Mouse (Mus musculus) layer of hippocampus, postnatal 10 days (tissue): ENCODE data around the gene Coq2. TPM values are rescaled to one million over a fixed set of nuclear protein-coding genes. Genes with fewer than 3 reads are reported as not detected.

Source experiments
- DNase-seq, 2 experiments: peaks; one replicate each; pipeline ENCODE4 v3.0.0; 2021; ENCODE audit warnings: low spot score in 2 of 2
- total RNA-seq, 2 experiments: library from RNA; stranded (reverse); gene quantifications; 2 replicates each; pipeline ENCODE4 v1.2.3; 2021

Gene Coq2
- total RNA-seq, 2 experiments from 2014 or later, result 56.9 to 60.7 TPM

DNA sequence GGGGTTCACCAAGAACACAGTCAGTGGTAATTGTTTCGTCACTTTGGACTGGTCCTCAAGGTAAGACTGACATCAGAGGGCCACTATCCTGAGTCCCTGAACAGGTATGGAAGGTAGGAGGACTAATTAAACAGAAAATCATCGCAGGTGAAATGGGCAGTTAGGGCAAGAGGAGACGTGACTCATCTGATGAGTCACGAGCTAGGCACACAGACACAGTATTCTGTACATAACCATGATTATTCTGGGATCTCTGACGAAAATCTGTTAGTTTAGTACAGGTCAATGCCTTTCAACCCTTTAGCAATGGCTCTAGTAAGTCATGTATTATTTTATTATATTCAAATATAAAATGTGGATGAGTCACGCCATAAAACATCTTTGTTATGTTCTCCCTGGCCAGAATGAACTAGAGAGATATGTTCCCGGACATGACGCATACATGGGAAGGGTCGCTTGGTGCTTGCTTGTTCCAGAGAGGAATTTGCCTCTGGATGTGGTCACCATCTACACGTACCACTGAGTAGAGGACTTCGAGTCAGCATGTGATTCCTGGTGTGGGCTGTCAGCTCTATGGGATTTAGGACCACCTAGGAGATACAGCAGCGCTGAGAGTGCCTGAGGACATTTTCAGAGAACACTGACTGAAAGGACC lies 52.3 kb downstream of the Coq2 start:
- DNase-seq, result no peak

DNA sequence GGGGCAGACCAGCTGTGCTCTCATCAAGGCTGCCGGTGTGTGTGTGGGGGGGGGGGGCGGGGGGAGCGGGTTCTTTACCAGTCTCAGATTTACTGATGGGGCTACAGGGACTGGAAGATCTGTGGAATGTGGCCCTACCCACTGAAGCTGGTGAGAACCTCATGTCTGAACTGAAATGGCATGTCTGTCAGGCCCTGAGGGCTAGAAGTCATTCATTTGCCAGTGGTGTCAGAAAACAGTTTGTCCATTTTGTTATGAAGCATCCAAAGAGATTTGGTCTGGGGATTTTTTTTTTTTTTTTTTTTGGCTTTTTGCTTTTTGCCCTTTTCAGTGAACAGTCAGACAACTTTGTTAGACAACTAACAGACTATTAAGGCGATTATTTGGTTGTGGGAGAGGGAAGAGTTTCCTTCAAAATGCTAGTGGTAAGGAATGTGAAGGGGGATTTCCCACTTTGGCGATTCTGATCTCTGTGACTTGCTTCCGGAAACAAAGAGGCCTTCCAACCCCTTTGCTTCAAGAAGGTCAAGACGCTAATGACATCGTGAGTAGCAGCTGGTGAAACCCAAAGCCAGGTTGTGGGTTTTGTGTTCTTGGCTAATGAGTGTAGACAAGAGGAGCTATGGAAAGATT lies 52.9 kb downstream of the Coq2 start:
- no peak for DNase-seq

- DNase-seq, result no peak
These were observed 54.0 kb downstream of the Coq2 start for GRCm38 (mm10) chr5:100620952-100621351.

- DNase-seq, result no peak
These were observed 55.2 kb downstream of the Coq2 start for GRCm38 (mm10) chr5:100619586-100620275.

GRCm38 (mm10) chr5:100613896-100614768 lies 60.8 kb downstream of the Coq2 start:
- DNase-seq, result no peak

GRCm38 (mm10) chr5:100607868-100608267 lies 67.1 kb downstream of the Coq2 start:
- no peak for DNase-seq

DNA sequence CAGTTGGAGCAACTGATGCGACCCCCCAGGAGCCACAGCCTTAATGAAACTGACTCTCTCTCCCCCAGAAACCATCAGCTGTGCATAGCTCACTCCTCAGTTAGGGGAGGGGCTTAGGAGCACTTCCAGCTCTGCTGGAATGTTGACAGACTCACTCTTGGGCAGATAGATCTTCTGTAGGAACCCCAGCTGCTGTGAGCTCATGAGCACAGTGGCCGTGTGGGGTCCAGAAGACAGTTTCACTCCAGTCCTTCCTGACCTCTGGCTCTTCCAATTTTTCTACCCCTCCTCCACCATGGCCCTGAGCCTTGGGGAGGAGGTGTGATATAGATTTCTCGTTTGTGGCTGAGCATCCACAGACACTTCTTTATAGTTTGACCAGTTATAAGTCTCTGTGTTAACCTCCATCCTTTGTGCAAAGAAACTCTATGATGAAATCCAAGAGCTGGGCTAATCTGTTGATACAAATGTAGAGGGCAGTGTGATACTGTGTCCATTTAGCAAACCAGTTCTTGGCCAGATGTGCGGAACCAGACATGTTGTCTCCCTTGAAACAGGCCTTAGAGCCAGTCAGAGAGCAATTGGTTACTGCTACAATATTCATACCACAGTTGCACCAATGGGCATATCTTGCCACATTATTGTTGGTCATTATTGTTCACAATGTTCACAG lies 67.7 kb downstream of the Coq2 start:
- no peak for DNase-seq

DNA sequence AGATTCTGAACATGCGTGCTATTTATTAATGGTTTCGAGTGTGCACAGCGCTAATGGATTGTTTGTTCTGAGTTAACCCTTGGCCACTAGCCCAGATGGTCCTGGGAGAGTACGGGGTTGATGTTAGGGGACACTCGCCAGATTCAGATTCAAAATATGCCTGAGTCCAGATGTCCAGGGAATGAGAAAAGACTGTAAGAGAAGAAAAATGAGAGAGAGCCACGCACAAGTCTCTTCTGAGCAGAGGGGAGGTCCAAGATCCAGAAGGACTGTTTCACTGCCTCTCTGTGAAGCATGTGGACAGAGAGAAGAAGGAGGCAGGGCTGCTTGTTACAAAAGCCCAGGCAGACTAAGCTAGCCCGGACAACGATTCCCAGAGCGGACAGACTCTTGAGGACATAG lies 69.1 kb downstream of the Coq2 start:
- DNase-seq, result peak in 1 of 2 experiments; percentile 11

Other genes starting within 250 kb of the Coq2 start
- 10 to 100 TPM; 15.1 to 18.8 TPM for gene Lin54, start 174.5 kb downstream of the Coq2 start, total RNA-seq
- 10 to 100 TPM; 75.6 to 77.3 TPM for gene Cops4, start 156.8 kb downstream of the Coq2 start, total RNA-seq
- not detected for gene Plac8, start 102.9 kb downstream of the Coq2 start, total RNA-seq
- gene Hpse, start 44.6 kb upstream of the Coq2 start, total RNA-seq, result 1 to 10 TPM in 1 of 2 experiments, under 1 TPM in 1; 0.96 to 1.1 TPM
- gene Helq, start 123.5 kb upstream of the Coq2 start, total RNA-seq, result 10 to 100 TPM; 17.2 to 24.7 TPM
- gene Mrps18c, start 123.5 kb upstream of the Coq2 start, total RNA-seq, result 10 to 100 TPM; 55.4 to 63.7 TPM
- 1 to 10 TPM; 5.9 to 6.1 TPM for gene Abraxas1, start 145.8 kb upstream of the Coq2 start, total RNA-seq
- 1 to 10 TPM; 2.4 to 2.7 TPM for gene Gpat3, start 170.6 kb upstream of the Coq2 start, total RNA-seq